Mouse (Mus musculus): ENCODE measurements around the gene Rgs12. TPM values are rescaled to one million over a fixed set of nuclear protein-coding genes. Genes with fewer than 3 reads are reported as not detected.
A peak's percentile ranks its signal among the peaks of the same experiment; 100 is the strongest.

Gene Rgs12
- total and polyA plus RNA-seq, 3 experiments = 13.1 to 26.2 (median 16.5) TPM

DNA sequence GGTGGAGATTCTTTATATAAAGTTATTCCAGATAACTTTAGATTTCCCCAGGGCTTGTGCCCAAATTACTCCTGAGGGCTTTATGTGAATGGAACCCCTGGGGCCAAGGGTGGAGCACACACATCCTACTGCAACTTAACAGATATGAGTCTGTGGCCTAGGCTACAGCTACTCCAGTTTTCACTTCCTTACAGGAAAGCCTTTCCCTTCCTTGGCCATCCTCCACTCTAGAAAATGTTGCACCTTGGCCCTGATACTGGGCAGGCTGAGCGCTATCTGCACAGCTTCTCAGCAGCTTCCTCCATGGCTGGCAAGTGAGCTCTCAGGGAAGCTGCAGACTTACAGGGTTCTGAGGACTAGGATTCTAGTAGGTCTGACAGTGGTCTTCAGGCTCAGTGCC, 80.1 kb downstream of the Rgs12 start:
- peak in 1 of 2 experiments; percentile 29 for DNase-seq
- H3K79me2 ChIP-seq (replicated peaks; ENCODE audit: control insufficient read depth, insufficient read depth, low read length) = no peaks in the 10 kb centered on the region
- H3K27me3 ChIP-seq (ENCODE audit: control insufficient read depth, insufficient read depth, low read length) = no peaks in the 10 kb centered on the region
- H3K4me3 ChIP-seq = no peak overlapping the region
- H3K27ac ChIP-seq = peak overlapping the region; percentile 50
- TF ChIP-seq EP300 (IDR thresholded peaks at IDR 0.05; ENCODE audit: insufficient read depth, low read depth, low read length) (peak; percentile 54; the same call in 1 of the 2 replicates), CTCF (IDR thresholded peaks at IDR 0.05) (no peak), POLR2A (IDR thresholded peaks at IDR 0.05; ENCODE audit: insufficient read depth, low read depth, low read length) (no peak)
- no peak overlapping the region for H3K9ac ChIP-seq (ENCODE audit: low read depth, low read length)
- WGBS = 58% methylated on average over 1 of the region's 1 CpGs
- H3K36me3 ChIP-seq (ENCODE audit: control insufficient read depth, insufficient read depth, low read length) = no peaks in the 10 kb centered on the region
- intact Hi-C loops (cut with DNase I) = no loop called here
- H3K4me1 ChIP-seq (ENCODE audit: control insufficient read depth, insufficient read depth, low read length) = peaks cover 8% of the 10 kb centered on the region

DNA sequence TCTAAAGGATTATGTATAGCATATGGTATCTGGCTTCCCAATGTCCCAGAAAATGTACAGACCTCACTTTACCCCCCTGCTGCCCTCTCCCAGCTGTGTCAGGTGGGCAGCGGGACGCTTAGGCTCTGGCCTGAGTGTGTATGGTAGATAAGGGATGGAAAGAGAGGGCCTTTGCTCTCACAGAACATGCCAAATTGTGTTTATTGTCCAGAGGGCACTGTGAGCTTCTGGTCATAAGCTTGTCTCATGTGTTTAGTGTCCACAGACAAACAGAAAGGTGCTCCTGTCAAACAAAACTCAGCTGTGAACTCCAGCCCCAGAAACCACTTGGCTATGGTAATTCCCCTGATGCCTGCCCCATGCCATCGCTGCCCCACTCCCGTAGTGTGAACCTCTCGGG, 80.5 kb downstream of the Rgs12 start:
- Histone ChIP-seq H3K79me2 (replicated peaks; ENCODE audit: control insufficient read depth, insufficient read depth, low read length) (no peaks in the 10 kb centered on the region), H3K27me3 (ENCODE audit: control insufficient read depth, insufficient read depth, low read length) (no peaks in the 10 kb centered on the region), H3K27ac (peak overlapping the region; percentile 50), H3K4me3 (no peak overlapping the region), H3K4me1 (ENCODE audit: control insufficient read depth, insufficient read depth, low read length) (peaks cover 8% of the 10 kb centered on the region), H3K36me3 (ENCODE audit: control insufficient read depth, insufficient read depth, low read length) (no peaks in the 10 kb centered on the region), H3K9ac (ENCODE audit: low read depth, low read length) (no peak overlapping the region)
- DNase-seq = no peak
- 80% methylated on average over 5 of the region's 5 CpGs for WGBS
- TF ChIP-seq EP300 (IDR thresholded peaks at IDR 0.05; ENCODE audit: insufficient read depth, low read depth, low read length) (no peak), CTCF (IDR thresholded peaks at IDR 0.05) (no peak), POLR2A (IDR thresholded peaks at IDR 0.05; ENCODE audit: insufficient read depth, low read depth, low read length) (no peak)
- intact Hi-C loops (cut with DNase I) = no loop called here

DNA sequence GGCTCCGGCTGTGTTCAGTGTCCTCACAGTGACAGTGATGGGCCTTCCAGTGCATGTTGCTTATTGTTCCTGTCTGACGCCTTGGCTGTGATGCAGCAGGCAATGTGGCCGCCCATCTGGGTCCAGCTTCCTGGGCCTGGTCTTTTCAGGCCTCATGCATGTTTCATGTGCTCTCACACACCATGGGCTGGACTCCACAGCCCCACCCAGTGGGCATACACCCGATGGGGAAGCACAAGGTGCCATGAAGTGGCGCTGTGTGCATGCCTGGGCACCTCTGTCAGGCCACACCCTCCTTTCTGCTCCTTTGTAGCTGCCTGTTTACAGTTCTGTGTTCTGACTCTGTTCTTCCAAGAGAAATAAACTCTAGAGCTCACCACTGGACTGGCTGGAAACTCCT, 83.8 kb downstream of the Rgs12 start:
- intact Hi-C loops (cut with DNase I) = no loop called here
- Histone ChIP-seq H3K4me1 (ENCODE audit: control insufficient read depth, insufficient read depth, low read length) (peaks cover 18% of the 10 kb centered on the region), H3K36me3 (ENCODE audit: control insufficient read depth, insufficient read depth, low read length) (no peaks in the 10 kb centered on the region), H3K9ac (ENCODE audit: low read depth, low read length) (no peak overlapping the region), H3K4me3 (no peak overlapping the region), H3K27me3 (ENCODE audit: control insufficient read depth, insufficient read depth, low read length) (no peaks in the 10 kb centered on the region), H3K27ac (no peak overlapping the region), H3K79me2 (replicated peaks; ENCODE audit: control insufficient read depth, insufficient read depth, low read length) (no peaks in the 10 kb centered on the region)
- TF ChIP-seq EP300 (IDR thresholded peaks at IDR 0.05; ENCODE audit: insufficient read depth, low read depth, low read length) (no peak), POLR2A (IDR thresholded peaks at IDR 0.05; ENCODE audit: insufficient read depth, low read depth, low read length) (no peak), CTCF (IDR thresholded peaks at IDR 0.05) (peak; percentile 39)
- 64% methylated on average over 5 of the region's 5 CpGs for WGBS
- no peak for DNase-seq

DNA sequence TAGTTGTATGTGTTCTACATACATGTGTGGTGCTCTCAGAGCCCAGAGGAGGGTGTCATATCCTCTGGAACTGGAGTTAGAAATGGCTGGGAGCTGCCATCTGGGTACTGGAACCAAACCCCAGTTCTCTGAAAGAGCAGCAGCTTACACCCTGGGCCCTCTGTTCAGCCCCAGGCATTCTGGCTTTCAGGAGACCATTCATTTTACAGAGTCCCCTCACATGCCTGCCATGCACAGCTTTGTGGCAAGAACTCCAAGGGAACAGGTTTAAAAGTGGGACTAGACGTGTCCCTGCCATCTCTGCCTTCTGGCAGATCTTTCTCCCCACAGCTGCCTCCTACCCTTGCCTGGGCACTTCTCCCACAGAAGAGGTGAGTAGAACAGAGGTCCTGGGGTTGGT, 84.4 kb downstream of the Rgs12 start:
- intact Hi-C loops (cut with DNase I) = no loop called here
- H3K36me3 ChIP-seq (ENCODE audit: control insufficient read depth, insufficient read depth, low read length) = no peaks in the 10 kb centered on the region
- DNase-seq = no peak
- 77% methylated on average over 1 of the region's 1 CpGs for WGBS
- no peak overlapping the region for H3K4me3 ChIP-seq
- no peaks in the 10 kb centered on the region for H3K79me2 ChIP-seq (replicated peaks; ENCODE audit: control insufficient read depth, insufficient read depth, low read length)
- H3K27ac ChIP-seq = peak overlapping the region; percentile 74; the same call in 1 of the 2 replicates
- no peak overlapping the region for H3K9ac ChIP-seq (ENCODE audit: low read depth, low read length)
- no peaks in the 10 kb centered on the region for H3K27me3 ChIP-seq (ENCODE audit: control insufficient read depth, insufficient read depth, low read length)
- peaks cover 18% of the 10 kb centered on the region for H3K4me1 ChIP-seq (ENCODE audit: control insufficient read depth, insufficient read depth, low read length)
- TF ChIP-seq CTCF (IDR thresholded peaks at IDR 0.05) = no peak
- no peak for TF ChIP-seq POLR2A (IDR thresholded peaks at IDR 0.05; ENCODE audit: insufficient read depth, low read depth, low read length)
- TF ChIP-seq EP300 (IDR thresholded peaks at IDR 0.05; ENCODE audit: insufficient read depth, low read depth, low read length) = no peak

DNA sequence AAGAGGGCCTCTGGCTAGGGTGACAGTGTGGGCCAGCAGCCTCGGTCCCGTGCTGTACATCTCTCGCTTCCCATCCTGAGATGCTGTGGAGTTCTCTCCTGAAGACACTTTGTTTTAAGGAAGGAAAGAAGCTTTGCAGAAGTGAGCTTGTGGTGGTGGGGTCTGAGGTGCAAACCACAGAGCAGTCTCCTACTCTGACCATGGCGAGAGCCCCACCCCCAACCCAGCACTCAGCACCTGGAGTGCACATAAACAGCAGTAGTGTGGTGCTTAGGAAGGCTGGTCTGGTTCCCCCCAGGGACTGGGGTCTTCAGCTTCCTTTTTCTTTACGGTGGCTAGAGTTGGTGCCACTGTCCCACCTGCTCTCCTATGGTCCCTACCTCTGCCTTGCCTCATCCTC, 85.9 kb downstream of the Rgs12 start:
- Histone ChIP-seq H3K4me3 (no peak overlapping the region), H3K4me1 (ENCODE audit: control insufficient read depth, insufficient read depth, low read length) (peaks cover 11% of the 10 kb centered on the region), H3K79me2 (replicated peaks; ENCODE audit: control insufficient read depth, insufficient read depth, low read length) (no peaks in the 10 kb centered on the region), H3K27me3 (ENCODE audit: control insufficient read depth, insufficient read depth, low read length) (no peaks in the 10 kb centered on the region), H3K9ac (ENCODE audit: low read depth, low read length) (no peak overlapping the region), H3K36me3 (ENCODE audit: control insufficient read depth, insufficient read depth, low read length) (no peaks in the 10 kb centered on the region), H3K27ac (peak overlapping the region; percentile 74)
- 55% methylated on average over 5 of the region's 5 CpGs for WGBS
- DNase-seq = no peak
- intact Hi-C loops (cut with DNase I) = no loop called here
- TF ChIP-seq CTCF (IDR thresholded peaks at IDR 0.05) (no peak), POLR2A (IDR thresholded peaks at IDR 0.05; ENCODE audit: insufficient read depth, low read depth, low read length) (no peak), EP300 (IDR thresholded peaks at IDR 0.05; ENCODE audit: insufficient read depth, low read depth, low read length) (no peak)

DNA sequence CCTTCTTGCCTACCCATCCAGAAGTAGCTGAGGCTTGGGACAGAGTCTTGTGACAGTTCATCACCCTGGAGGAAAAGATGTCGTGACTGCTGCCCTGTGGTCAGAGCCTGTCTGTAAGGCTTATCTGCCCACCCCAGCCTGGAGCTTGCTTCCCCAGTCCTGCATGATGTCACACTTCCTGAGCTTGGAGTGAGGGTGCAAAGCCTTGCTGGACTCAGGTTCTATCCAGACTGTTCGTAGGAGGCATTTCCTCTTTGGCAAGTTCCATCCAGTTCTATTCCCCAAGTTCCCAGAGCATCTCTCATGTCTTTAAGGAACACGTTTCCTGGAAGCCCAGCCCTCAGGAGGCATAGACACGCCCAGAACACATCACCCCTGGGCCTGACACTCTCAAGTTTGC, 86.5 kb downstream of the Rgs12 start:
- peak overlapping the region; percentile 74 for H3K27ac ChIP-seq
- peak; percentile 42 to 56 for DNase-seq
- no peak overlapping the region for H3K4me3 ChIP-seq
- intact Hi-C loops (cut with DNase I) = no loop called here
- H3K27me3 ChIP-seq (ENCODE audit: control insufficient read depth, insufficient read depth, low read length) = no peaks in the 10 kb centered on the region
- WGBS = 34% methylated on average over 4 of the region's 4 CpGs
- peaks cover 11% of the 10 kb centered on the region for H3K4me1 ChIP-seq (ENCODE audit: control insufficient read depth, insufficient read depth, low read length)
- H3K79me2 ChIP-seq (replicated peaks; ENCODE audit: control insufficient read depth, insufficient read depth, low read length) = no peaks in the 10 kb centered on the region
- H3K36me3 ChIP-seq (ENCODE audit: control insufficient read depth, insufficient read depth, low read length) = no peaks in the 10 kb centered on the region
- H3K9ac ChIP-seq (ENCODE audit: low read depth, low read length) = no peak overlapping the region
- no peak for TF ChIP-seq CTCF (IDR thresholded peaks at IDR 0.05)
- TF ChIP-seq POLR2A (IDR thresholded peaks at IDR 0.05; ENCODE audit: insufficient read depth, low read depth, low read length) = peak; percentile 54; the same call in 1 of the 2 replicates
- peak; percentile 66 for TF ChIP-seq EP300 (IDR thresholded peaks at IDR 0.05; ENCODE audit: insufficient read depth, low read depth, low read length)

Data from heart, adult 2 months (tissue).